Mouse (Mus musculus): ENCODE data around the gene Aldh3b1. TPM values are rescaled to one million over a fixed set of nuclear protein-coding genes. Genes with fewer than 3 reads are reported as not detected.
A peak's percentile ranks its signal among the peaks of the same experiment; 100 is the strongest.

The Aldh3b1 gene
- polyA plus RNA-seq, 1 experiment from 2014 or later = 2.3 TPM

DNA sequence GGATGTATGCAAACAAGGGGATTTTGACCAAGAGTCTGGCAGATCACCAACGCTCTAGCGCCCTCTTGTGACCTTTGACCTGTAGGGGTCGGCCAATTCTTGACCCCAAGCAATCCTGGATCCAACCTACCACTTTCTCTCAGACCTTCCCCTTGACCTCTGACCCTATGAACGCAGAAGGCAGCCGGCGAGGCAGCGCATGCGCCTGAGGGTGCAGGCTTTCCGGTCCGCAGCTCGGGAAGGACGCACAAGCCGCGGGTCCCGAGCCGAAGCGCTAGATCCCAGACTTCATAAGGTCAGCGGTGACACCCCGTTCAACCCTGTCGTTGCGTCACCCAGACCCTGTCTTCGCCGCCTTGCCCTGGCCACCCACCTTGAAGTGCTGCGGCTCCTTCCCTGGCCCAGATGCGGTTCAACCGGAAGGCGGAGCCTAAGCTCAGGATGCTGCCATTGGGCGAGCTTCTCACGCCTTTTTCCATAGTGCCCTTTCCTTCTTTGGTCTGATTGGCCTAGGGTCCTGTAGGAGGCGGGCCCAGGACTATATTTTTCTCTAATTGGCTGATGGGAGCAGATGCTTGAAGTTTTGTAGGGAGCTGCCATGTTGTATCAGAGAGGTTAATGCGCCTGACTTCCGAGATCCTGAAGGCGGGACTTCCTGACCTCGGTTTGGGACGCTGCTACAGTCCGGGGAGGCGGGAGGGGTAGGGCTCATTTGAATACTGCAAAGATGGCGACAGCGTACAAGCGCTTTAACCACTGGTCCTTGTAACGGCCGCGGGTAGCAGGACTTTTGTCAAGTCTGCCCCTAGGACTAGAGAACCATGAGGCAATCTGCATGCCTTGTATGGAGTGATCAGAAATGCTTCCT lies 17.0 kb downstream of the Aldh3b1 start, which contains the start of gene Ndufs8:
Gene Ndufs8 (minus strand): TSS at position 438 of the 868 bp plus-strand sequence.
- under 1% methylated on average over 43 of the region's 43 CpGs for WGBS (ENCODE audit: insufficient replicate concordance)
- ATAC-seq (replicated peaks; ENCODE audit: insufficient number of reproducible peaks, low FRiP score, low TSS enrichment) = peak; percentile 96
- Histone ChIP-seq H3K4me1 (ENCODE audit: control insufficient read depth, insufficient read depth, low read length) (peaks cover 14% of the 10 kb centered on the region), H3K9ac (ENCODE audit: low read depth, low read length) (peak within 1 kb of the TSS; percentile 77), H3K27ac (ENCODE audit: low read depth, low read length) (peak within 1 kb of the TSS; percentile 78), H3K27me3 (ENCODE audit: control insufficient read depth, insufficient read depth, low read length) (no peaks in the 10 kb centered on the region), H3K4me2 (peak within 1 kb of the TSS; percentile 78), H3K9me3 (replicated peaks; ENCODE audit: control insufficient read depth, low read length) (no peaks in the 10 kb centered on the region), H3K36me3 (ENCODE audit: control insufficient read depth, insufficient read depth, low read length) (0 out of 2 replicates have a peak, but pooled peaks cover 3% of the 10 kb centered on the region), H3K4me3 (ENCODE audit: low read depth, low read length) (peak within 1 kb of the TSS; percentile 62)

DNA sequence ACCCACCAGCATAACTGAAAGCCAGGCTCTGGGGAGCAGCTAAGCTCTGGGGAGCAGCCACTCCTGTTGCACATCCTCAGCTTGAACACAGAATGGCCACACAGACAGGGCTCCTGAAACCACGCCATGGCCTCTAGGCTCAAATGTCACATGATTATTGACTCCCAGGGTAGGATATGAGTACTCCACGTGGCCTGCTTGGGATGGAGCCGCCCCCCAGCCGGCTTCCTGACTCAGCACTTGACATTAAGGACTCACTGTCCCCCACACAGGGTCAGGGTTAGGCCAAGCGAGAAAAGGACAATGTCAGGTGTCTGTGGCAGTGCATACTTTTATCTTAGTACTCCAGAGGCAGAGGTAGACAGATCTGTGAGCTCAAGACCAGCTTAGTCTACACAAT lies 19.4 kb downstream of the Aldh3b1 start:
- ATAC-seq (replicated peaks; ENCODE audit: insufficient number of reproducible peaks, low FRiP score, low TSS enrichment) = no peak
- H3K4me1 ChIP-seq (ENCODE audit: control insufficient read depth, insufficient read depth, low read length) = peaks cover 27% of the 10 kb centered on the region
- H3K9me3 ChIP-seq (replicated peaks; ENCODE audit: control insufficient read depth, low read length) = no peaks in the 10 kb centered on the region
- 79% methylated on average over 5 of the region's 5 CpGs for WGBS (ENCODE audit: insufficient replicate concordance)
- no peak overlapping the region for H3K27ac ChIP-seq (ENCODE audit: low read depth, low read length)
- H3K9ac ChIP-seq (ENCODE audit: low read depth, low read length) = no peak overlapping the region
- H3K4me2 ChIP-seq = no peak overlapping the region
- H3K36me3 ChIP-seq (ENCODE audit: control insufficient read depth, insufficient read depth, low read length) = 0 out of 2 replicates have a peak, but pooled peaks cover 3% of the 10 kb centered on the region
- H3K4me3 ChIP-seq (ENCODE audit: low read depth, low read length) = no peak overlapping the region
- H3K27me3 ChIP-seq (ENCODE audit: control insufficient read depth, insufficient read depth, low read length) = no peaks in the 10 kb centered on the region

DNA sequence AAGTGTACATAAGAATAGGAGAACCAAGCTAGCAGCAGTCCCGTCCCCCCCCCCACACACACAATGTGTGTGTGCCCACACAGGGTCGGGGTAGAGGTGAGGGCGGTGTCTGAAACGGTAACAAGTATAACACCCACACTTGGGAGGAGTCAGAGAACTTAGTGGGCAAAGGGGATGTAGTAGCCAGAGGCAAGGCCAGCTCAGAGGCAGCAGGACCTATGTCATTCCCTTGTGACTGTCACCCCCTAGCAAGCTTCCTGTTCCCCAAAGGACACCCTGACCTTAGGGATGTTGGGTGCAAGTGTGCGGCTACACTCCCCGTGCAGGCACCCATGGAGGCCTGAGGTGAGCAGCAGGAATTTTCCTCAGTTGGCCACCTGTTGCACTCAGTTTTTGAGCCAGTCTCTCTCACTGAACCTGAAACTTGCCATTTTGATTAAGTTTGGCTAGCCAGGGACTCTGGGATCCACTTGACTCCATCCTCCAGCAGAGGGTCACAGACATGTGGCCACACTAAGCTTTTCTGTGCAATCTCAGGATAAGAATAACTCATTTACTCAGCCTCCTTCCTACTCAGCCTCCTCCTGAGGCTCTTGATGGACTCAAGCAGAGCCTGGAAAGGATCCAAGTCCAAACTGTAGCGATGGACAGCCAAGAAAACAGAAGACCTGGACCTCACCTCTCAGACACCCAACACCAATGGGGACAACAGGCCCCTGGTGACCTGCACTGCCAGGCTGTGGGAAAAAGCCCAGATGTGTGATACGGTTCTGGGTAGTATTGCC lies 21.5 kb downstream of the Aldh3b1 start:
- Histone ChIP-seq H3K4me2 (no peak overlapping the region), H3K4me3 (ENCODE audit: low read depth, low read length) (no peak overlapping the region), H3K27me3 (ENCODE audit: control insufficient read depth, insufficient read depth, low read length) (no peaks in the 10 kb centered on the region), H3K4me1 (ENCODE audit: control insufficient read depth, insufficient read depth, low read length) (peaks cover 32% of the 10 kb centered on the region), H3K27ac (ENCODE audit: low read depth, low read length) (no peak overlapping the region), H3K9ac (ENCODE audit: low read depth, low read length) (no peak overlapping the region), H3K36me3 (ENCODE audit: control insufficient read depth, insufficient read depth, low read length) (0 out of 2 replicates have a peak, but pooled peaks cover 3% of the 10 kb centered on the region), H3K9me3 (replicated peaks; ENCODE audit: control insufficient read depth, low read length) (no peaks in the 10 kb centered on the region)
- WGBS (ENCODE audit: insufficient replicate concordance) = 75% methylated on average over 8 of the region's 8 CpGs
- ATAC-seq (replicated peaks; ENCODE audit: insufficient number of reproducible peaks, low FRiP score, low TSS enrichment) = no peak

DNA sequence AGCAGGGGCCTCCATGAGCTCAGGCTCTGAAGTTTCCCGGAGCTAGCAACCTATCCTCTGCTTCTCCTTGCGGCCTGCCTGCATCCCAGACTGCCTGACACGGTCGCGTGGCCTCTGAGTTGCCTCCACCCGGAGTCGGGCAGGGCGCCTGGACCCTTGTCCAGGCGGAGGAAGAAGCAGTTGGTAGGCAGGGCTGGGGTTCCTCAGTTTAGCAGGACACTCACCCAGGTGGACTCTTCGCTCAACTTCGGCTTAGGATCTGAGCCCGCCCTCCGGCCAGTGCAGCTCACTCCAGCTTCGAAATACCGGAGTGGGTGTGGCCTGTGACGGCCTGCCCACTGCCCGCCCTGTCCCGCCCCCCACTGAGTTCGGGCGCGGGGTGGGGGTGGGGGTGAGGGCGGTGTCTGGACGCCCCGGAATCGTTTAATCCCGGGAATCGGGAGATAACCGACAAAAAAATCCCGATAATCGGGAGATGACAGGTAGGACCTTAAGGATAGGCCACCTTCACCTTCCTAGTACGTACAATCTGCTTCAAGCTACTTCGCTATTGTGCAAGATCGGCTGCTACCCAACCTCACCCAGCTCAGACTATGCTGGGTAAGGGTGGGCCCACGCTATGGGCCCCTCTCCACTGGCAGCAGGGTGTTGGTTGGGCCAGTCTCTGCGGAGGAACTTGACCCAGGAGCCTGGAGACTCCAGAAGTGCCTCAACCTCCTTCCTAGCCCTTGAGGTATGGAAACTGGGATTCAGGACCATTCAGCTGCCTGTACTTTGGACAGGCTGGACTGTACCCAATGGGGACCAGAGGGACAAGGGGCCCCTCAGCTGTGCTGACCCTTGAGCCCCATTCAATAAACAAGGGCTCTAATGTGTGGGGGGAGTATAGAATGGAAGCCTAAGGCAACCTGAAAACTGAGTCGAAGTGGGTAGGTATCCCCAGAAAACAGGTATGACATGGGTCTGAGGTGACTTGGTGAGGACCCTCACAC lies 22.5 kb downstream of the Aldh3b1 start, which contains the start of gene Tcirg1:
Gene Tcirg1 (minus strand): TSS at position 339 of the 992 bp plus-strand sequence.
- H3K9me3 ChIP-seq (replicated peaks; ENCODE audit: control insufficient read depth, low read length) = no peaks in the 10 kb centered on the region
- peaks cover 30% of the 10 kb centered on the region for H3K4me1 ChIP-seq (ENCODE audit: control insufficient read depth, insufficient read depth, low read length)
- H3K36me3 ChIP-seq (ENCODE audit: control insufficient read depth, insufficient read depth, low read length) = 0 out of 2 replicates have a peak, but pooled peaks cover 5% of the 10 kb centered on the region
- H3K9ac ChIP-seq (ENCODE audit: low read depth, low read length) = peak within 1 kb of the TSS; percentile 72
- peak within 1 kb of the TSS; percentile 80 for H3K27ac ChIP-seq (ENCODE audit: low read depth, low read length)
- peak within 1 kb of the TSS; percentile 90 for H3K4me2 ChIP-seq
- H3K27me3 ChIP-seq (ENCODE audit: control insufficient read depth, insufficient read depth, low read length) = no peaks in the 10 kb centered on the region
- WGBS (ENCODE audit: insufficient replicate concordance) = 4% methylated on average over 36 of the region's 36 CpGs
- peak within 1 kb of the TSS; percentile 60 for H3K4me3 ChIP-seq (ENCODE audit: low read depth, low read length)
- peak; percentile 81 for ATAC-seq (replicated peaks; ENCODE audit: insufficient number of reproducible peaks, low FRiP score, low TSS enrichment)

DNA sequence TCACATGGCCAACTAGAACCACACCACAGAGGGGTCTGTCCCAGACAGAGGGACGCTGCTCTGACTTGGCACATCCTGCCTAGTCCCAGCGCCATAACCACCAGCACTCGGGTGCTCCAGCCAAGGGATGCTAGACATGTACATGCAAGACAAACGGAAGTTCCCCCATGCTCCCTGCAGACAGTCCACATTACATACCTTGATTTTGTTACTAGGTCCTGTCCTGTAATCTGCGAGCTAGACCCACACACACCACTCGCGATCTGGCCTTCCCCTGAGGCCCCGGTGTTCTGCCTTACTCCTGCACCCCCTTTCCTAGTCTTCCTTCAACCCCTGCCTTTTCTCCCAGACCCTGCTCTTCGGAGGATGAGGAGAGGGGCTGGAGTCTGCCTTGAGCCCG lies 23.3 kb downstream of the Aldh3b1 start:
- Histone ChIP-seq H3K9me3 (replicated peaks; ENCODE audit: control insufficient read depth, low read length) (no peaks in the 10 kb centered on the region), H3K36me3 (ENCODE audit: control insufficient read depth, insufficient read depth, low read length) (0 out of 2 replicates have a peak, but pooled peaks cover 11% of the 10 kb centered on the region), H3K27ac (ENCODE audit: low read depth, low read length) (peak overlapping the region; percentile 80; the same call in 1 of the 2 replicates), H3K4me2 (peak overlapping the region; percentile 90), H3K4me3 (ENCODE audit: low read depth, low read length) (peak overlapping the region; percentile 60), H3K4me1 (ENCODE audit: control insufficient read depth, insufficient read depth, low read length) (peaks cover 23% of the 10 kb centered on the region), H3K9ac (ENCODE audit: low read depth, low read length) (peak overlapping the region; percentile 72), H3K27me3 (ENCODE audit: control insufficient read depth, insufficient read depth, low read length) (no peaks in the 10 kb centered on the region)
- ATAC-seq (replicated peaks; ENCODE audit: insufficient number of reproducible peaks, low FRiP score, low TSS enrichment) = 0 out of 2 replicates have a peak, but pooled peaks have one; percentile 15
- 23% methylated on average over 10 of the region's 10 CpGs for WGBS (ENCODE audit: insufficient replicate concordance)

DNA sequence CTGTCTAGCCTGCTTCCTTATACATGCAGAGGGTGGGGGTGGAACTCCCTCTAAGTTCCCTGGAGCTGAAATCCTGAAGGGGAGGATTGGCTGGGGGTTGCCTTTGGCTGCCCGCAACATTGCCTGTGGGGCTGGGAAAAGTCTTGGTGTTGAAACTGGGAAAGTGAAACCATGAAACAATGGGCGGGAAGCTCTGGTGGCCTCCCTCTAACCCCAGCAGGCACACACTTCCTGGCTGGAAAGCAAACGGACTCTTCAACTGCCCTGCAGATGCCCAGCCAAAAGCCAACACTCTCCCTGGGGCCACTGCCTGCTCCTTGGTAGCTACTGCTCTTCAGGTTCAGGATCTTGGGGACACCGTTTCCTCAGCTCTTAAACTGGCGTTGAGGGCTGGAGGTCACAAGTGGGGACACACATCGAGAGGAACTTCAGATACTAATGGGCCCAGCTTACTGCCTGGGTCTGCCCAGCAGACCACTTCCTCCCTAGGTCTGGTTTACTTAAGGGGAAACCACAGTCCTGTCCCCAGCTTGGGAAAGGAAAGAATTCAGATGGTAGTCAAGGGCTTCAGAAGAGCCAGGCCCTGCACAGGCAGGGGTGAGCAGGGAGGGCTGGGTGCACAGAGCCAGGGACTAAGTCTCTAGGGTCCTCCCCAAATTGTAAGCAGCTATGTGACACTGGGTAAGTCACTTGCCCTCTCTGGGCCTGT lies 24.2 kb downstream of the Aldh3b1 start:
- peak overlapping the region; percentile 90 for H3K4me2 ChIP-seq
- no peaks in the 10 kb centered on the region for H3K9me3 ChIP-seq (replicated peaks; ENCODE audit: control insufficient read depth, low read length)
- peak overlapping the region; percentile 60 for H3K4me3 ChIP-seq (ENCODE audit: low read depth, low read length)
- H3K9ac ChIP-seq (ENCODE audit: low read depth, low read length) = peak overlapping the region; percentile 67
- WGBS (ENCODE audit: insufficient replicate concordance) = 32% methylated on average over 6 of the region's 6 CpGs
- H3K36me3 ChIP-seq (ENCODE audit: control insufficient read depth, insufficient read depth, low read length) = 0 out of 2 replicates have a peak, but pooled peaks cover 11% of the 10 kb centered on the region
- ATAC-seq (replicated peaks; ENCODE audit: insufficient number of reproducible peaks, low FRiP score, low TSS enrichment) = no peak
- peak overlapping the region; percentile 80 for H3K27ac ChIP-seq (ENCODE audit: low read depth, low read length)
- H3K27me3 ChIP-seq (ENCODE audit: control insufficient read depth, insufficient read depth, low read length) = no peaks in the 10 kb centered on the region
- peaks cover 23% of the 10 kb centered on the region for H3K4me1 ChIP-seq (ENCODE audit: control insufficient read depth, insufficient read depth, low read length)

DNA sequence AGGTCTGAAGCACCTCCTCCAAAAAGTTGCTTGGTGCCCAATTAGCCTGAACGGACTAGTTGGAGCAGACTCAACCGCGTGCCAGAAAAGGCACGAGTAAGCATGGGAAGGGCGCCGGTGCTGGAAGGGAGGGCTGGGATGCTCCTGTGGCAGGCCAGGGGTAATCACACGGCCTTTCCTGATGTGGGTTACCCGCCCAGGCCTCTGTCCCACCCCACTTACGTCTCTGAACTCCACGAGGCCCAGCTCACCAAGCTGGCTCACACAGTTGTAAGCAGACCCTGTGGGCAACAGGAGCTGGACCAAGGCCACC lies 25.3 kb downstream of the Aldh3b1 start:
- no peak for ATAC-seq (replicated peaks; ENCODE audit: insufficient number of reproducible peaks, low FRiP score, low TSS enrichment)
- Histone ChIP-seq H3K27me3 (ENCODE audit: control insufficient read depth, insufficient read depth, low read length) (no peaks in the 10 kb centered on the region), H3K4me3 (ENCODE audit: low read depth, low read length) (no peak overlapping the region), H3K4me1 (ENCODE audit: control insufficient read depth, insufficient read depth, low read length) (peaks cover 23% of the 10 kb centered on the region), H3K4me2 (peak overlapping the region; percentile 90), H3K36me3 (ENCODE audit: control insufficient read depth, insufficient read depth, low read length) (0 out of 2 replicates have a peak, but pooled peaks cover 11% of the 10 kb centered on the region), H3K27ac (ENCODE audit: low read depth, low read length) (no peak overlapping the region), H3K9me3 (replicated peaks; ENCODE audit: control insufficient read depth, low read length) (no peaks in the 10 kb centered on the region), H3K9ac (ENCODE audit: low read depth, low read length) (no peak overlapping the region)
- 67% methylated on average over 10 of the region's 10 CpGs for WGBS (ENCODE audit: insufficient replicate concordance)

Measured in heart, embryonic 11.5 days (tissue).